Mouse (Mus musculus): ENCODE measurements around the gene Snx25.

GRCm38 (mm10) chr8:46162953-46163869 is 11.3 kb upstream of the Snx25 start:
- no peak for TF ChIP-seq ZNF384 (IDR thresholded peaks at IDR 0.05; ENCODE audit: low read depth, low read length)
- peak; percentile 58; the same call in 1 of the 2 replicates for TF ChIP-seq HCFC1 (IDR thresholded peaks at IDR 0.05; ENCODE audit: borderline replicate concordance, insufficient read depth, low read length)
- no peak for TF ChIP-seq ZC3H11A (IDR thresholded peaks at IDR 0.05; ENCODE audit: borderline replicate concordance, low read depth, low read length)
- no peak for TF ChIP-seq MAFK (IDR thresholded peaks at IDR 0.05; ENCODE audit: insufficient read depth, low read depth, low read length)
- peak; percentile 87 for TF ChIP-seq CHD2 (IDR thresholded peaks at IDR 0.05; ENCODE audit: low read depth, low read length)

Measured in ES-E14 (cell line).